Mouse (Mus musculus): ENCODE measurements at regions not wholly inside any gene's neighbourhood (a gene's known extent, or its start where the extent isn't known, plus 50 kb on each side); places are given as distances from the start of the nearest gene placed in this dataset.

DNA sequence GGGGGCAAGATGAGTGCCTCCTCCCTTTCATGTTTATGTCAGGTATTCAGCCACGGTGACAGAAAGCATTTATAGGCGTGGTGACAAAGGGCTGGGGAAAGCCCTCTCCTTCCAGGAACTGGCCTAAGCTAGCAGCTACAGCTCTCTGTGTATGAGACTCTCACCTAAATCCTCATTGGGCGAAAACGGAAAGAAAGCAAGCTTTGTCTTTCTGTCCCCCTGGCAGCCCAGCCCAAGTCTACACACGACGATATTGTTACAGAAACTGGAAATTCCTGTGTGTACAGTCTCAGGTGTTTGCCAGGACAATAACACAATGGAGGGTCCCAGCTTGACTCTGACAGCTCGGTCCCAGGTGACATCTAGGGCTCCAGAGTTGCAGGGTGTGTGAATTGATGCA is 60.0 kb downstream of the Dact2 start:
- Histone ChIP-seq H3K27me3 (ENCODE audit: control insufficient read depth, insufficient read depth, insufficient read length) (no peaks in the 10 kb centered on the region), H3K36me3 (ENCODE audit: control insufficient read depth, insufficient read depth) (no peaks in the 10 kb centered on the region), H3K4me3 (ENCODE audit: insufficient read depth, poor library complexity, severe bottlenecking) (no peak overlapping the region), H3K79me2 (ENCODE audit: control insufficient read depth, insufficient read depth) (no peaks in the 10 kb centered on the region), H3ac (ENCODE audit: control insufficient read depth, insufficient read length, low read depth) (no peak overlapping the region), H3K79me3 (ENCODE audit: low read depth) (no peaks in the 10 kb centered on the region)
- TF ChIP-seq USF1 (IDR thresholded peaks at IDR 0.05; ENCODE audit: low read depth) = no peak

DNA sequence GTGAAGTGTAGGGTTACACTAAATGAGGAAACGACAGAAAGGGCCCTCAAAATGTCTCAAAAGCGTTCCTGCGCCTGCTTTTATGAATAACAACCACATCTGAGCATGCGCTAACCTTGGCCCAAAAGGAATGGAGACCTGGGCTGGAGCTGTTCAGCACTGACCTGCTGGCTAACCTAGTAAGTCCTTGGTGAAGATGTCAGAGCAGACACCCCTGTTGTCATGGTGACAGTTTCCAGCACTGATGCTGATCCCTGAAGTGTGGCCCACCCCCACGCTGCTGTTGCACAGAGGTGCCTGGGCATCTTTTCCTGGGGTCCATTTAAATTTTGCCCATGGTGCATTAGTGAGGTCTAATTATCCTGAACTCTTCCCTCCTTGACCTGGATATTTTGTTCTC is 62.4 kb downstream of the Dact2 start:
- Histone ChIP-seq H3ac (ENCODE audit: control insufficient read depth, insufficient read length, low read depth) (no peak overlapping the region), H3K79me3 (ENCODE audit: low read depth) (no peaks in the 10 kb centered on the region), H3K79me2 (ENCODE audit: control insufficient read depth, insufficient read depth) (no peaks in the 10 kb centered on the region), H3K27me3 (ENCODE audit: control insufficient read depth, insufficient read depth, insufficient read length) (no peaks in the 10 kb centered on the region), H3K4me3 (ENCODE audit: insufficient read depth, poor library complexity, severe bottlenecking) (no peak overlapping the region), H3K36me3 (ENCODE audit: control insufficient read depth, insufficient read depth) (no peaks in the 10 kb centered on the region)
- TF ChIP-seq MYOG (IDR thresholded peaks at IDR 0.05; ENCODE audit: control insufficient read depth, extremely low read depth, insufficient read length) = no peak
- no peak for TF ChIP-seq CEBPB (IDR thresholded peaks at IDR 0.05; ENCODE audit: low read depth)
- no peak for TF ChIP-seq CTCF (IDR thresholded peaks at IDR 0.05; ENCODE audit: control insufficient read depth, insufficient read depth, insufficient read length)
- TF ChIP-seq FOSL1 (IDR thresholded peaks at IDR 0.05; ENCODE audit: insufficient read depth, low read length, poor library complexity, severe bottlenecking) = no peak

- Histone ChIP-seq H3K27me3 (ENCODE audit: control insufficient read depth, insufficient read depth, insufficient read length) (peaks cover 3% of the 10 kb centered on the region), H3K79me2 (ENCODE audit: control insufficient read depth, insufficient read depth) (no peaks in the 10 kb centered on the region), H3K79me3 (ENCODE audit: low read depth) (no peaks in the 10 kb centered on the region), H3ac (ENCODE audit: control insufficient read depth, insufficient read length, low read depth) (no peak overlapping the region), H3K4me3 (ENCODE audit: insufficient read depth, poor library complexity, severe bottlenecking) (no peak overlapping the region), H3K36me3 (ENCODE audit: control insufficient read depth, insufficient read depth) (no peaks in the 10 kb centered on the region)
- no peak for TF ChIP-seq MYOG (IDR thresholded peaks at IDR 0.05; ENCODE audit: control insufficient read depth, extremely low read depth, insufficient read length)
- no peak for TF ChIP-seq MYOD1 (IDR thresholded peaks at IDR 0.05; ENCODE audit: control insufficient read depth, insufficient read length, low read depth)
- no peak for TF ChIP-seq USF1 (IDR thresholded peaks at IDR 0.05; ENCODE audit: low read depth)
- no peak for TF ChIP-seq MAX (IDR thresholded peaks at IDR 0.05)
- no peak for TF ChIP-seq CEBPB (IDR thresholded peaks at IDR 0.05; ENCODE audit: low read depth)
- TF ChIP-seq FOSL1 (IDR thresholded peaks at IDR 0.05; ENCODE audit: insufficient read depth, low read length, poor library complexity, severe bottlenecking) = no peak
- no peak for TF ChIP-seq CTCF (IDR thresholded peaks at IDR 0.05; ENCODE audit: control insufficient read depth, insufficient read depth, insufficient read length)
Measured at GRCm38 (mm10) chr17:14140266-14140665, 63.8 kb downstream of the Dact2 start.

GRCm38 (mm10) chr17:14138941-14139340 is 65.2 kb downstream of the Dact2 start:
- Histone ChIP-seq H3K79me2 (ENCODE audit: control insufficient read depth, insufficient read depth) (no peaks in the 10 kb centered on the region), H3K4me3 (ENCODE audit: insufficient read depth, poor library complexity, severe bottlenecking) (no peak overlapping the region), H3ac (ENCODE audit: control insufficient read depth, insufficient read length, low read depth) (no peak overlapping the region), H3K79me3 (ENCODE audit: low read depth) (no peaks in the 10 kb centered on the region), H3K27me3 (ENCODE audit: control insufficient read depth, insufficient read depth, insufficient read length) (peaks cover 7% of the 10 kb centered on the region), H3K36me3 (ENCODE audit: control insufficient read depth, insufficient read depth) (no peaks in the 10 kb centered on the region)
- TF ChIP-seq CTCF (IDR thresholded peaks at IDR 0.05; ENCODE audit: control insufficient read depth, insufficient read depth, insufficient read length) (no peak), CEBPB (IDR thresholded peaks at IDR 0.05; ENCODE audit: low read depth) (no peak), MAX (IDR thresholded peaks at IDR 0.05) (no peak), USF1 (IDR thresholded peaks at IDR 0.05; ENCODE audit: low read depth) (no peak), MYOG (IDR thresholded peaks at IDR 0.05; ENCODE audit: control insufficient read depth, extremely low read depth, insufficient read length) (no peak), FOSL1 (IDR thresholded peaks at IDR 0.05; ENCODE audit: insufficient read depth, low read length, poor library complexity, severe bottlenecking) (no peak), MYOD1 (IDR thresholded peaks at IDR 0.05; ENCODE audit: control insufficient read depth, insufficient read length, low read depth) (no peak)

- no peak for TF ChIP-seq USF1 (IDR thresholded peaks at IDR 0.05; ENCODE audit: low read depth)
- TF ChIP-seq MYOG (IDR thresholded peaks at IDR 0.05; ENCODE audit: control insufficient read depth, extremely low read depth, insufficient read length) = no peak
- TF ChIP-seq CTCF (IDR thresholded peaks at IDR 0.05; ENCODE audit: control insufficient read depth, insufficient read depth, insufficient read length) = no peak
- no peak for TF ChIP-seq CEBPB (IDR thresholded peaks at IDR 0.05; ENCODE audit: low read depth)
- TF ChIP-seq MAX (IDR thresholded peaks at IDR 0.05) = no peak
- TF ChIP-seq MYOD1 (IDR thresholded peaks at IDR 0.05; ENCODE audit: control insufficient read depth, insufficient read length, low read depth) = no peak
- no peak for TF ChIP-seq FOSL1 (IDR thresholded peaks at IDR 0.05; ENCODE audit: insufficient read depth, low read length, poor library complexity, severe bottlenecking)
- Histone ChIP-seq H3ac (ENCODE audit: control insufficient read depth, insufficient read length, low read depth) (no peak overlapping the region), H3K27me3 (ENCODE audit: control insufficient read depth, insufficient read depth, insufficient read length) (peaks cover 15% of the 10 kb centered on the region), H3K79me3 (ENCODE audit: low read depth) (no peaks in the 10 kb centered on the region), H3K79me2 (ENCODE audit: control insufficient read depth, insufficient read depth) (no peaks in the 10 kb centered on the region), H3K36me3 (ENCODE audit: control insufficient read depth, insufficient read depth) (no peaks in the 10 kb centered on the region), H3K4me3 (ENCODE audit: insufficient read depth, poor library complexity, severe bottlenecking) (no peak overlapping the region)
Measured at GRCm38 (mm10) chr17:14136702-14137315, 67.3 kb downstream of the Dact2 start.

DNA sequence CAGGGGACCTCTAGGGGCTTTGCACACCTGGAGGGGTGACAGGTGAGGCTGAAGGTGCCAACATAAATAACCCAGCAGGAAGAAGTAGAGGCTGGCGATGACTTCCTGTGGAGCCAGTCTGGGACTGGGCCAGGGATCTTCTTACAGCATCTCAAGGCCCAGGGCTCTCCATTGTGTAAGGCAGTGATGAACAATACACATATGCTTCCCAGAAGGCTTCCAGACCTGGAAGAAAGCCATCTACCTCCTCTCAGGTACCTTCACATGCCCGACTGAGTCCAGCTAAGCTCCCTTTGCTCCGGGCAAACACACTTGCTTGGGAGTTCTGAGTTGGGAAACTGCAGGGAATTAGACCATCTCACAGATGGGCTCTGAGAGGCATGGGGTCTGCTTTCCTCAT is 69.5 kb downstream of the Dact2 start:
- H3K79me3 ChIP-seq (ENCODE audit: low read depth) = no peaks in the 10 kb centered on the region
- H3K4me3 ChIP-seq (ENCODE audit: insufficient read depth, poor library complexity, severe bottlenecking) = no peak overlapping the region
- TF ChIP-seq MAX (IDR thresholded peaks at IDR 0.05) = no peak
- no peaks in the 10 kb centered on the region for H3K36me3 ChIP-seq (ENCODE audit: control insufficient read depth, insufficient read depth)
- no peaks in the 10 kb centered on the region for H3K79me2 ChIP-seq (ENCODE audit: control insufficient read depth, insufficient read depth)
- H3ac ChIP-seq (ENCODE audit: control insufficient read depth, insufficient read length, low read depth) = no peak overlapping the region
- H3K27me3 ChIP-seq (ENCODE audit: control insufficient read depth, insufficient read depth, insufficient read length) = peaks cover 15% of the 10 kb centered on the region
